Mouse (Mus musculus) liver, embryonic 14.5 days (tissue): Measurements from ENCODE around the gene Cpne5.

Experiments
- CTCF ChIP-seq: IDR thresholded peaks from 2 replicates; pipeline ENCODE4 v1.5.1; 2016; ENCODE audit warnings: antibody characterized with exemption, low read depth, control low read depth
- EP300 ChIP-seq: IDR thresholded peaks from 2 replicates; pipeline ENCODE4 v1.6.1; 2016; ENCODE audit warnings: antibody characterized with exemption, low read depth

GRCm38 (mm10) chr17:29168438-29168837, 69.5 kb downstream of the Cpne5 start:
- TF ChIP-seq CTCF (no peak), EP300 (no peak)
